Mouse (Mus musculus): ENCODE results near the gene Dhx15. TPM values are rescaled to one million over a fixed set of nuclear protein-coding genes. Genes with fewer than 3 reads are reported as not detected.
"Not testable (repeated sequence)": the region's sequence is repeated elsewhere in the genome, so short reads cannot be mapped to it uniquely, and the experiment has no call there.

The Dhx15 gene
- total RNA-seq (2014; rRNA removed; ENCODE audit: low replicate concordance) (83.1 and 84.6 TPM in 2 replicates), polyA plus RNA-seq (2015; fragmentation: Nextera tagmentation; extraction: Ambion mirVana) (42.6 and 47.9 TPM in 2 replicates)

- DNase-seq (ENCODE audit: low spot score) (peak; percentile 95), ATAC-seq (ENCODE audit: insufficient read depth, low read depth) (peak; percentile 97)
- Histone ChIP-seq H3K27ac (ENCODE audit: low read depth) (peak within 1 kb of the TSS; percentile 92), H3K4me1 (ENCODE audit: control insufficient read depth, insufficient read depth) (peaks cover 24% of the 10 kb centered on the region), H3K4me3 (ENCODE audit: low read depth, low read length) (peak within 1 kb of the TSS; percentile 95), H3K27me3 (ENCODE audit: control insufficient read depth, insufficient read depth, low read length) (no peaks in the 10 kb centered on the region), H3K36me3 (replicated peaks; ENCODE audit: control insufficient read depth, insufficient read depth, low read length) (no peaks in the 10 kb centered on the region), H3K9me3 (replicated peaks; ENCODE audit: control insufficient read depth, low read length) (no peaks in the 10 kb centered on the region), H3K4me2 (ENCODE audit: low read depth, low read length) (peak within 1 kb of the TSS; percentile 77), H3K9ac (replicated peaks; ENCODE audit: low read depth, low read length) (peak within 1 kb of the TSS; percentile 94)
- 1% methylated on average over 53 of the region's 53 CpGs for whole genome bisulfite sequencing
- peak; percentile 13; the same call in 1 of the 2 replicates for TF ChIP-seq CTCF (IDR thresholded peaks at IDR 0.05; ENCODE audit: low read depth)
- TF ChIP-seq EP300 (IDR thresholded peaks at IDR 0.05; ENCODE audit: low read depth): no peak
Measured at GRCm38 (mm10) chr5:52190371-52191179, at the start of gene Dhx15. Gene Dhx15 (minus strand): TSS chr5:52190514.

- Histone ChIP-seq H3K27ac (ENCODE audit: low read depth) (no peak overlapping the region), H3K4me1 (ENCODE audit: control insufficient read depth, insufficient read depth) (no peaks in the 10 kb centered on the region), H3K4me2 (ENCODE audit: low read depth, low read length) (no peak overlapping the region), H3K9ac (replicated peaks; ENCODE audit: low read depth, low read length) (no peak overlapping the region), H3K9me3 (replicated peaks; ENCODE audit: control insufficient read depth, low read length) (no peaks in the 10 kb centered on the region; the same call in 1 of the 2 replicates), H3K4me3 (ENCODE audit: low read depth, low read length) (no peak overlapping the region), H3K36me3 (replicated peaks; ENCODE audit: control insufficient read depth, insufficient read depth, low read length) (no peaks in the 10 kb centered on the region), H3K27me3 (ENCODE audit: control insufficient read depth, insufficient read depth, low read length) (no peaks in the 10 kb centered on the region)
- DNase-seq (ENCODE audit: low spot score) (no peak), ATAC-seq (ENCODE audit: insufficient read depth, low read depth) (no peak)
- WGBS: 88% methylated on average over 5 of the region's 5 CpGs
- no peak for TF ChIP-seq CTCF (IDR thresholded peaks at IDR 0.05; ENCODE audit: low read depth)
- TF ChIP-seq EP300 (IDR thresholded peaks at IDR 0.05; ENCODE audit: low read depth): no peak
Measured at GRCm38 (mm10) chr5:52238877-52239276, 48.6 kb upstream of the Dhx15 start.

GRCm38 (mm10) chr5:52237956-52238735, 47.8 kb upstream of the Dhx15 start:
- H3K4me2 ChIP-seq (ENCODE audit: low read depth, low read length): no peak overlapping the region
- no peaks in the 10 kb centered on the region for H3K36me3 ChIP-seq (replicated peaks; ENCODE audit: control insufficient read depth, insufficient read depth, low read length)
- ATAC-seq (ENCODE audit: insufficient read depth, low read depth) (no peak), DNase-seq (ENCODE audit: low spot score) (no peak)
- no peak overlapping the region for H3K9ac ChIP-seq (replicated peaks; ENCODE audit: low read depth, low read length)
- 64% methylated on average over 8 of the region's 8 CpGs for whole genome bisulfite sequencing
- TF ChIP-seq EP300 (IDR thresholded peaks at IDR 0.05; ENCODE audit: low read depth) (no peak), CTCF (IDR thresholded peaks at IDR 0.05; ENCODE audit: low read depth) (no peak)
- no peaks in the 10 kb centered on the region; the same call in 1 of the 2 replicates for H3K9me3 ChIP-seq (replicated peaks; ENCODE audit: control insufficient read depth, low read length)
- H3K4me3 ChIP-seq (ENCODE audit: low read depth, low read length): no peak overlapping the region
- no peak overlapping the region for H3K27ac ChIP-seq (ENCODE audit: low read depth)
- H3K27me3 ChIP-seq (ENCODE audit: control insufficient read depth, insufficient read depth, low read length): no peaks in the 10 kb centered on the region
- H3K4me1 ChIP-seq (ENCODE audit: control insufficient read depth, insufficient read depth): no peaks in the 10 kb centered on the region

- not testable (repeated sequence) for H3K4me3 ChIP-seq (ENCODE audit: low read depth, low read length); H3K27me3 ChIP-seq (ENCODE audit: control insufficient read depth, insufficient read depth, low read length); H3K9ac ChIP-seq (replicated peaks; ENCODE audit: low read depth, low read length); H3K4me2 ChIP-seq (ENCODE audit: low read depth, low read length); H3K9me3 ChIP-seq (replicated peaks; ENCODE audit: control insufficient read depth, low read length); ATAC-seq (ENCODE audit: insufficient read depth, low read depth); H3K4me1 ChIP-seq (ENCODE audit: control insufficient read depth, insufficient read depth); DNase-seq (ENCODE audit: low spot score); H3K27ac ChIP-seq (ENCODE audit: low read depth); H3K36me3 ChIP-seq (replicated peaks; ENCODE audit: control insufficient read depth, insufficient read depth, low read length)
- 80% methylated on average over 6 of the region's 6 CpGs for WGBS
Measured at GRCm38 (mm10) chr5:52236585-52236984, 46.3 kb upstream of the Dhx15 start.

- DNase-seq (ENCODE audit: low spot score) (no peak), ATAC-seq (ENCODE audit: insufficient read depth, low read depth) (no peak)
- H3K27me3 ChIP-seq (ENCODE audit: control insufficient read depth, insufficient read depth, low read length): no peaks in the 10 kb centered on the region
- H3K9ac ChIP-seq (replicated peaks; ENCODE audit: low read depth, low read length): no peak overlapping the region
- no peaks in the 10 kb centered on the region for H3K4me1 ChIP-seq (ENCODE audit: control insufficient read depth, insufficient read depth)
- no peak overlapping the region for H3K4me2 ChIP-seq (ENCODE audit: low read depth, low read length)
- WGBS: 70% methylated on average over 7 of the region's 7 CpGs
- no peak overlapping the region for H3K4me3 ChIP-seq (ENCODE audit: low read depth, low read length)
- TF ChIP-seq CTCF (IDR thresholded peaks at IDR 0.05; ENCODE audit: low read depth) (no peak), EP300 (IDR thresholded peaks at IDR 0.05; ENCODE audit: low read depth) (no peak)
- no peak overlapping the region for H3K27ac ChIP-seq (ENCODE audit: low read depth)
- H3K9me3 ChIP-seq (replicated peaks; ENCODE audit: control insufficient read depth, low read length): no peaks in the 10 kb centered on the region; the same call in 1 of the 2 replicates
- H3K36me3 ChIP-seq (replicated peaks; ENCODE audit: control insufficient read depth, insufficient read depth, low read length): no peaks in the 10 kb centered on the region
Measured at GRCm38 (mm10) chr5:52234570-52234969, 44.3 kb upstream of the Dhx15 start.

Data from heart, postnatal 0 days (tissue).